Mouse (Mus musculus) frontal cortex, adult (tissue): ENCODE measurements at regions not wholly inside any gene's neighbourhood (a gene's known extent, or its start where the extent isn't known, plus 50 kb on each side); places are given as distances from the start of the nearest gene placed in this dataset.
"Not testable (repeated sequence)": the region's sequence is repeated elsewhere in the genome, so short reads cannot be mapped to it uniquely, and the experiment has no call there.

ENCODE experiments used
- ATAC-seq: cut with Nextera tagmentation; 2 replicates; pipeline ENCODE4 v1.9.2; 2017; ENCODE audit warnings: mild to moderate bottlenecking, moderate library complexity, mixed read lengths; ENCODE audit not compliant: low TSS enrichment

- ATAC-seq, result no peak
Observed at GRCm38 (mm10) chr1:107677404-107677803, 87.6 kb downstream of the Serpinb8 start.

GRCm38 (mm10) chr1:107696858-107697257 lies 107.1 kb downstream of the Serpinb8 start:
- ATAC-seq, result no peak

GRCm38 (mm10) chr1:107706108-107706548 lies 116.3 kb downstream of the Serpinb8 start:
- no peak for ATAC-seq

DNA sequence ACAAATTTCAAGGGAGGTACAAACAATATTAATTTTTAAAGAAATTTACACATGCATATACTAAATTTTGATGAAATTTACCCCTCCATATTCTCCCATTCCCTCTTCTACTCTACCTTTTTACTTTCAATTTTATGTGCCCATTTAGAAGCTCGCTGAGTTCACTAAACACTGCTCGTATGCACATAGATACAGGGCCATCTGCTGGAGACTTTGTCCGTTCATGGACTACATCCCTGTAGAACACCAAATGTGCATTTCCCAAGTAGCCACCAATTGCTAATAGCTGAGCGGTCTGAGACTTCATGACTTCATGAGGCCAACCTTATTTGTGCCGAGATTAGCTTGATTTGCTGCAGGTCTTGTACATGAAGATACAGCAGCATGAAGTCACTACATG lies 118.8 kb downstream of the Serpinb8 start:
- ATAC-seq, result no peak

GRCm38 (mm10) chr1:107714869-107715268 lies 125.1 kb downstream of the Serpinb8 start:
- no peak for ATAC-seq

DNA sequence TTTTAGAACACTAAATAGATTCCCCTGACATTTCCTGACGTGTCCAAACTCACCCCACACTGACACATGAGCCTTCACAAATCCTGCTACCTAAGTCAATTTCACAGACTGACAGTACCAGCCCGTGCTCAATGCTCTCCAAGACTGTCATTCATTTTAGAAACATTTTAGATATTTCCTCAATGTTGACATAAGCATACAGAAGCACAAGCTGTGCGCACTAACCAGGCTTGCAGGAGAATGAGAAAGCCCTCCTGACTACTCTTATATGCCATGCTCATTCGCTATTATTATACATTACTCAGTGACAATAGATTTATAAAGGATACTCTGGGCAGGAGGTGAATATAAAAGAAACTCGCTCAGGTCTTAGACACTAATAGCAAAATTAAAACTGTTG lies 129.5 kb downstream of the Serpinb8 start:
- ATAC-seq, result no peak

DNA sequence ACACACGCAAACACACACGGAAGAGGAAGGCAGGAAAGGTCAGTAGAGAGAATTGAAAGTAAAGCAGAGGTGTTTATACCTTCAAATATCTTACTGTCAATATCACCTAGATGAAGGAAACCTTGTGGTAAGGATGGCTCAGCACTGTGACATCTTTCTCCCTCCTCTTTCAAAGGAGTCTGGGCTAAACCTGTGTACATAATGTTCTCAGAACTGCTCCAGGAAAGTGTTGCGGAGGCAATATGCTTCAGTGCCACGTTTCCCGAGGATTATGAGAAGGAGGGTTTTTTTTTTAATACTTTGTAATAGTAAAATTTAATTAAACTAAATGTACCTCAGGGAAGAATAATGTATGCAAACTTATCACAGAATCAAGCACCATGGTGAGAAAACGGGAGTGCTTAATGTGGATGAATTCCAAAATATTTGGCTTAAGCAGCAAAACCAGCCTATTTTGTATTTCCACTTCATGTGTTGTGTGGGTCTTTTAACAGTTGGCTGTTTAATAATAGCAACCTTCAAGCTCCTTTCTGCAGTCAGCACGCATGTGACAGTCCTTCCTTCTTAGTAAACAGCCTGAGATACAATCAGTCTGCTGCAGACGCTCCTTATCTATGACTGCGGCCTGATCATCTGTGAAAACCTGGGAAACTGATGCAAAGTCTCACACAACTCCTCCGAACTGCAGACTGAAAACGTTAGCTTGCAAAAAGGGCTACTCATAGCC lies 138.5 kb downstream of the Serpinb8 start:
- ATAC-seq, result peak; percentile 93

DNA sequence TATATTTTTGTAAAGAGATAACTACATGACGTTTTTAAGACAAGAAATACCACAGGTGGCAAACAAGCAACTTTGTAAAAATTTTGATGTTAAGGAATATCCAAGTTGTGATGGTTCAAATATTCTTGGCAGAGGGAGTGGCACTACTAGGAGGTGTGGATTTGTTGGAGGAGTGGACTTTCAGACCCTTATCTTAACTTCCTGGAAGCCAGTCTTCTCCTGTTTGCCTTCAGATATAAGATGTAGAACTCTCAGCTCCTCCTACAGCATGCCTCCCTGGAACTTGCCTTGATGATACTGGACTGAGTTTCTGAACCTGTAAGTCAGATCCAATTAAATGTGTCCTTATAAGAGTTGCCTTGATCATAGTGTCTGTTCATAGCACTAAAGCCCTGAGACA lies 175.5 kb downstream of the Serpinb8 start:
- ATAC-seq, result no peak

- ATAC-seq, result no peak
Observed at GRCm38 (mm10) chr1:107767198-107767947, 177.6 kb downstream of the Serpinb8 start.

DNA sequence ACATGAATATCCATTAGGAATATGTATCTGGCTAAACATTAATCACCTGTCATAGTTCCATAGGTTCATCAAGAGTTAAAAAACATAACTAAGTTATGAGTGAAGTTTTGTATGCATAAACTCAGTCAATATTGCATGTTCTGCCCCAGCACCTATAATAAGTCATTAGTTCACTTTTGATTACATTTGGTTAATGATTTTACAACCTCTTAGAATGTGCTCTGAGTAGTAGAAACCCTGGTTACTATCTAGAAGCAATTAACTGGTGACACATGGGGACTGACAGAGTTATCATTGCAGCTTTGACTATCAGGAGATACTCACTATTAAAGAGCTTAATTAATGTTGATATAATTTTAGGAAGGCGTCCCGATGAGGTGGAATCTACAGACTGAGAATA lies 183.2 kb downstream of the Serpinb8 start:
- ATAC-seq, result no peak

DNA sequence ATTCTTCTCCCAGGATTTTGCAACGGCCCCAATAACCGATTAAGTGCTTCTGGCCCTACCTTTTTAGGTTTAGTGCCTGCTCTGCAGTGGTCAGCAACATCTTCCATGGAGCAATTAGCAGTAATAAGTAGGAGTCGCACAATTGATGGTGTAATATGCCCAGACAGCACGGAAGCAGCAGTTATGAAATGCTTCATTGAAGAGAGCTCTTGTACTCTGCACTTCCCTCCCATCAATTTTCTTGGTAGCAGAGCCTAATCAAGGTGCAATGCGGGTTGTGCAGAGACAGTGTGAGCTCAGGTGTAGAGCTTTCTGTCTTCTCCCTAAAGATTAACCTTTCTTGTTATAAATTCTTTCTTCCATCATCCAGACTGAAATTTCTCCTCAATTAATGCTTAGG lies 193.3 kb downstream of the Serpinb8 start:
- no peak for ATAC-seq

DNA sequence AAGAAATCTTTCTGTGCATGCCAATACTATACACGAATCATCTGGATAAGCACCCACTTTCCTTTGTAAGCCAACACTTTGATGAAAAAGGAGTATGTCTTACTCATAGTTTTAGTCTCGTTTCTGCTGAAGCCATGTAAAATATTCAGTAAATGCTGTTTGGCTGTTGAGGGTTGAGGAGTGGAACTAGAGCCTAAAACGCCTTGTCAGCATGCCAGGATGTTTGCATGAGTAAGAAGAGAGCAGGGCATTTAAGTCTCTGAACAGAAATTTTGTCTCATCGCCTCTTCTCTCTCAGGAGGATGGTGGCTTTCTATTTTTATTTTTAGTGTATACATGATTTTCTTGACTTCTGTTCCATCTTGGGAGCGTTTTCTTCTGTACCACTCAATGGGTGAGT lies 216.0 kb downstream of the Serpinb8 start:
- ATAC-seq, result peak; percentile 99

- ATAC-seq, result not testable (repeated sequence)
Observed at GRCm38 (mm10) chr1:107807367-107807766, 217.6 kb downstream of the Serpinb8 start.

- no peak for ATAC-seq
Observed at GRCm38 (mm10) chr1:107811136-107811535, 221.3 kb downstream of the Serpinb8 start.

DNA sequence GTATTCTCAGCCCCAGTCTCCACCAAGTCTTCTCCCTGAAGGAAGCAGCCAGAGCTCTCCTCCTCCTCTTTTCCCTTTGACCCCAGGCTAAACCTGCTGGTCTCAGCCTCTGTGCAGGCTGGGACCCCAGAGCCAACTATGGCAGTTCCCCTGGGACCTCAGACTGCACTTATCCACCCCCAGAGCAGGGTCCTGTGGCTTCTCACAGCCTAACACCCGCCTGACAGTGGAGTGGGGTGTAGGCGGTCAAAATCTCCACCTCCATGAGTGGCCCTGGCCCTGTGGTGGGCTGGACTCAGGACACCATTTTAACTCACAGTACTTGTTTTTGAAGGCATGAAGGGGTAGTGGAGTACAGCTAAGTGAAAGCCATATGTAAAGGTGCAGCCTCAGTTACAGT lies 222.1 kb downstream of the Serpinb8 start:
- no peak for ATAC-seq

DNA sequence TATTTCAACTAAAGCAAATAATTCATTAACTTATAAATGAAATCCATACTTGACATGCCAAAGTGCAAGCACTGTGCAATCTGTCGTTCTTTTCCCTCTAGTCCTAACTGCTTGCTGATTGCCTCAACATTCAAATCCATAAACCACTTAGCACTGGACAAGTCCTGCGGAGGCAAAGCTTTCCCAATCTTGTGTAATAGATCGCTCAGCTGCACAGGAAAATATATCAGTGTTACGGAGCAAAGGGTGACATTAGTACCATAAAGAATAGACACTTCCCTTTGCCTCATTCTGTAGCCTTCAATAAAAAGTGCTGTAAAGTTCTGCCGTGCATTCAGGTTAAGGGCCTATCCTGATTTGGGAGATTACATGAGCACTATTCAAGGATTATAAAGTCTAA lies 248.1 kb downstream of the Serpinb8 start:
- no peak for ATAC-seq

DNA sequence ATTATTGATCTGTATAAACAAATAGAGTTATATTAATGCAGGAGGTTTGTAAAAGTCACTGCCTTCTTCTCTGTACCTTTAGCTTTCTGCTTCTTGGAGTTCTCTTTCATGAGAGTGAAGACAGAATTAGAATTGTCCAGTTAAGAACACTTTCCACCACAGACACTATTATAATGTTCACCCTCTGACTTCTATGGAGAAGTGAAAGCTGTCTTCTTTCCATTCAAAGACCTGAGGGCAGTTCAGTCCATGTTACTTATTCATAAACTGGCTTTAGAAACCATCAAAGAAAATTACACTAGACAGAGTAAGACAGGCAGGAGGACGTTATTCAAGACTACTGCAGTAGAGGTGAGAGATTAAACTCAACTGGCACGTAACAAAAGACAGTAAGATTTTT lies 262.6 kb downstream of the Serpinb8 start:
- ATAC-seq, result no peak

GRCm38 (mm10) chr1:107853001-107853400 lies 263.2 kb downstream of the Serpinb8 start:
- no peak for ATAC-seq

DNA sequence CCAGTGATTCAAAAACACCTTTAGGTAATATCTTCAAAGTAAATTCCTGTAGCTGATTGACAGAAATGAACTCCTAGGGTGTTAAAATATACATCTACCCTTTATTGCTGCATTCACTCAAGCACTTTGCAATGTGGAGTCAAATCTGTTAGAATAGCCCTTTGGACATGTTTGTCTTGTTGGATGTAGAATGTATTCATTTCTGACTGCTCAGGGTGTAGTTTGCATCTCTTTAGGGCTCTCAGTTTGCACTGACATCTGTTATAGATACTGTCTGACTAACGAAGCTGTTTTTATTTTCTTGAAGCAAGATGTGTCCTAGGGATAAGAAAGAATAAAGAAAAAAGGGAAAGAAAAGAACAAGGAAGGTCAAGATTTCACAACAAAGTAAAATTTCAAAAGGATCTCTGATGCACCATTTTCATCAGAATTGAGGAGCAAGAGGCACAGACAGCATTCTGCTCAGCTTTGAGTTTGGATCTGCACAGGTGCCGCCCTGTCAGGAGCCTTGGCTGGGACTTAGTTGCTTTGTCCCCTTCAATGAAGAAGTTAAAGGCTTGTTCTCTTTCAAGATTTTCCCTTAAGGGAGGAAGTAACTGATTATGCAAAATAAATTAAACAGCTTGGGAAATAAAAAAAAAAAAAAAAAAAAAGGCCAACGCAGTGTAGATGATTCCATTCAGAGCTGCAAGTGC lies 308.1 kb downstream of the Serpinb8 start:
- peak; percentile 31; the same call in 1 of the 2 replicates for ATAC-seq

DNA sequence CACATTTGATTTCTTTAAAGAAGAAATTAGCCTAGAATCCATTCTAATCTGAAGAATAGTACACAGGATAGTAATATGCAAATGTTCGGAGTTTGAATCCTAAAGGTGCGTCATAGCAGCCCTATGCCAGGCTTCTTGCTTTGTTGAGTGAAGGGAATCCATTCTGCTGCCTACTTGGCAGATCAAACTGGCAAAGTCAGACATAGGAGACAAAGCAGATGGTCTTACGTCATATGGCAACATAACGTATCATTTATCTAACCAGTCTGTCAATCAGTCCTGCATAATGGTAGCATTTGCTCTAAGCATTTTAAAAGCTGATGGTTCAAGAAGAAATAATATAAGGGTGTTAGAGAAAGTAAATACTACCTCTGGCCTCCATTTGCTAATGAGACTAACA lies 309.5 kb downstream of the Serpinb8 start:
- ATAC-seq, result no peak

GRCm38 (mm10) chr1:107900449-107900848 lies 310.6 kb downstream of the Serpinb8 start:
- ATAC-seq, result no peak

DNA sequence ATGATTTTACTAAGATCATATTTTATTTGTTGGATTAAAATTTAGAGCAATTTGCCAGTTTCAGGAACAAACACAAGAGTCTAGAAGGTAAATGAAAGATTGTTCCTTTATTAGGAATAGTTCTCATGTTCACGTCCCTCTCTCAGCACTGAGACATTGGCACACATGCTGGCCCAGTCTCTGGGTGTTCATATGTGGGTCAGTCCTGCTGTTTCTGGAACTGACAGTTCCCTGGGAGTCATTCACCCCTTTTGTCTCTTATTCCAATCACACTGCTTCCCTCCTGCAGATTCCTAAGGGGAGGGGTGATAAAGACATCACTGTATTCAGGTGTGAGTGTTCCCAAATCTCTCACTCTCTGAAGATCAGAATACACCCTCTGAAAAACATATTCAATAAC lies 311.1 kb downstream of the Serpinb8 start:
- no peak for ATAC-seq
